Mouse (Mus musculus): ENCODE data around the gene Noct. TPM values are rescaled to one million over a fixed set of nuclear protein-coding genes. Genes with fewer than 3 reads are reported as not detected.

Gene Noct
- polyA plus RNA-seq, 1 experiment = not detected

DNA sequence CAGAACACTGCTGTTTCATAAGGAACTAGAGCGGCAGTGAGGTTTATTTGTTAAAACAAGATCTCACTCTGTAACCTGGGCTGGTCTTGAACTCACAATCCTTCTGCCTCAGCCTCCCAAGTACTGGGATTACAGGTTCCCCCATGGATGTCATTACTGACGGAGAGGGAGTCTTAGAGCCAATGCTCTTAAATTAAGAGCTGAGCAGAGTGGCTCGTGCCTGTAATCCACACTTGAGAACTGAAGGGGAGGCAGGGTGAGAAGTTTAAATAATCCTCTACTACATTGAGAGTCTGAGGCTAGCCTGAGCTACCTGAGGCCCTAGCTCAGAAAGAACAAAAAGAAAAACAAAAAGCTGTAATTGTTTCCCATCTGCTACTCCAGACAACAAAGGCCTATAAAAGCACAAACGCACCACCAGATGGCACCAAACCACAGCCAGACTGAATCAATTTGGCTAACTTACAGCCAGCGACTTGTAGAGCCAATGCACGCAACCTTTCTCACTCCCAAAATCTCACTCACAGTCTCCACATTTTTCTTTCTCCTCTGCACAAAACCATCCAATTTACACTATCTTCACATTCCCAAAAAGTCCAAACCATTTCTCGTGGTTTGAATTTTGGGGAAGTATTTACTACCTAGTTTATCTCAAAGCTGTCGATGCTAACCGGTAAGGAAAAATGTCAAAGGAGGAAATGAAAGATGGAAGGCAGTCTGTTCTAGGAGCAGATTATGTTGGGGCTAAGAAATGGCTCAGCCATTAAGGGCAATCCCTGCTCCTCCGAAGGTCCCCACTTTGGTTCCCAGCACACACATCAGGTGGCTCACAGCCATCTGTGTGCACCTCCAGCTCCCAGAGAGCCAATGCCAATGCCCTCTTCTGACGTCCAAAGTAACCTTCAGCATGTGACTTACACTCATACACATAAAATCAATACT lies 64.9 kb downstream of the Noct start:
- 52% methylated on average over 11 of the region's 11 CpGs for WGBS

DNA sequence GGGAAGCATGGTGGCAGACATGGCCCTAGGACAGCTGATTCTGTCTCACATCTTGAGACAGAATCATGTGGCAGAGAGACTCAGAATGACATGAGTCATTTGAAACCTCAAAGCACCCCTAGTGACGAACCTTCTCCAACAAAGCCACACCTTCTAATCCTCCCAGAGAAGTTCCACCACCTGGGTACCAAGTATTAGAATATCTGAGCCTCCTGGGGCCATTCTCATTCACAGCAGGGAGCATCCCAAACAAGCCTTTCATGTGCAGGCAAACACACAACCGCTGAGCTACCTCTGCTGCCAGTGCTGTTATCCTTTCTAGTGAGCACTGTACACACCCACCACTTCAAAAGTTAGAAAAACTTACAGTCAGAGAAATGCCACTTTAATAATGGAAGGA lies 70.0 kb downstream of the Noct start:
- WGBS = 51% methylated on average over 2 of the region's 2 CpGs
- Histone ChIP-seq H3K4me1 (ENCODE audit: control insufficient read depth, insufficient read depth, low read length) (peaks cover 2% of the 10 kb centered on the region; the same call in 1 of the 2 replicates), H3K27ac (ENCODE audit: insufficient read depth, low read depth, low read length) (no peak overlapping the region), H3K4me3 (ENCODE audit: insufficient read depth, low read depth, low read length) (no peak overlapping the region)
- TF ChIP-seq CTCF (IDR thresholded peaks at IDR 0.05; ENCODE audit: insufficient read depth, low read depth, low read length) (no peak), POLR2A (IDR thresholded peaks at IDR 0.05; ENCODE audit: insufficient read depth, low read depth, low read length) (no peak)

More for the DNA sequence above, 64.9 kb downstream of the Noct start:
- no peak overlapping the region for H3K27ac ChIP-seq (ENCODE audit: insufficient read depth, low read depth, low read length)
- H3K4me3 ChIP-seq (ENCODE audit: insufficient read depth, low read depth, low read length) = no peak overlapping the region
- TF ChIP-seq POLR2A (IDR thresholded peaks at IDR 0.05; ENCODE audit: insufficient read depth, low read depth, low read length) = no peak
- no peak for TF ChIP-seq CTCF (IDR thresholded peaks at IDR 0.05; ENCODE audit: insufficient read depth, low read depth, low read length)
- no peaks in the 10 kb centered on the region for H3K4me1 ChIP-seq (ENCODE audit: control insufficient read depth, insufficient read depth, low read length)

- no peak overlapping the region for H3K27ac ChIP-seq (ENCODE audit: insufficient read depth, low read depth, low read length)
- no peak for TF ChIP-seq POLR2A (IDR thresholded peaks at IDR 0.05; ENCODE audit: insufficient read depth, low read depth, low read length)
- TF ChIP-seq CTCF (IDR thresholded peaks at IDR 0.05; ENCODE audit: insufficient read depth, low read depth, low read length) = no peak
- peaks cover 2% of the 10 kb centered on the region; the same call in 1 of the 2 replicates for H3K4me1 ChIP-seq (ENCODE audit: control insufficient read depth, insufficient read depth, low read length)
- 26% methylated on average over 2 of the region's 2 CpGs for WGBS
- H3K4me3 ChIP-seq (ENCODE audit: insufficient read depth, low read depth, low read length) = no peak overlapping the region
These were observed 71.0 kb downstream of the Noct start for GRCm38 (mm10) chr3:51295225-51295624.

DNA sequence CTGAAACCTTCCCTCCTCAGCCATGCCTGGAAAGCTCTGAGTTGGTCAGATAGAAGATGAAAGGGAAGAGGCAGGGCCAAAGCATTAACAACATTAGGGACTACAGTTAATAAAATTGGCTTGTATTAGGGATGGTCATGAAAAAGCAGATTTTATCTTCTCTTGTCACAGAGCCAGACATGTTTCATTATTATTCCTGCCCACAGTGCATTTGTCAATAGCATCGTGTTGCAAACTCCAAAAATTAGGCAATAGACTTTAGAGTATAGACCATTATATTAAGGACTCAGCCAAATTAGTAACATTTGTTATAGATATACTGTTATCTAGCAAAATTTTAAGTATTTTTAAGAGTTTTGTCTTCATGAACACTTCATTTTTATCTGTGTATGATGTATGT lies 72.5 kb downstream of the Noct start:
- H3K4me1 ChIP-seq (ENCODE audit: control insufficient read depth, insufficient read depth, low read length) = peaks cover 2% of the 10 kb centered on the region; the same call in 1 of the 2 replicates
- no peak overlapping the region for H3K27ac ChIP-seq (ENCODE audit: insufficient read depth, low read depth, low read length)
- 74% methylated on average over 1 of the region's 1 CpGs for WGBS
- no peak overlapping the region for H3K4me3 ChIP-seq (ENCODE audit: insufficient read depth, low read depth, low read length)
- TF ChIP-seq POLR2A (IDR thresholded peaks at IDR 0.05; ENCODE audit: insufficient read depth, low read depth, low read length) (no peak), CTCF (IDR thresholded peaks at IDR 0.05; ENCODE audit: insufficient read depth, low read depth, low read length) (no peak)

Other genes with a start within 250 kb of the Noct start
- not detected in 2 replicates for gene Elf2, start 116.2 kb downstream of the Noct start, polyA plus RNA-seq (2012; ENCODE audit: insufficient read depth, insufficient read length, low replicate concordance, missing spikeins)
- gene Mgarp, start 172.3 kb downstream of the Noct start, polyA plus RNA-seq (2012; ENCODE audit: insufficient read depth, insufficient read length, low replicate concordance, missing spikeins) = not detected in 2 replicates
- not detected in 2 replicates for gene Ndufc1, start 184.5 kb downstream of the Noct start, polyA plus RNA-seq (2012; ENCODE audit: insufficient read depth, insufficient read length, low replicate concordance, missing spikeins)
- not detected in 2 replicates for gene Naa15, start 190.7 kb downstream of the Noct start, polyA plus RNA-seq (2012; ENCODE audit: insufficient read depth, insufficient read length, low replicate concordance, missing spikeins)